Mouse (Mus musculus): ENCODE results near the gene Mapk6. TPM values are rescaled to one million over a fixed set of nuclear protein-coding genes. Genes with fewer than 3 reads are reported as not detected.

The Mapk6 gene
- polyA plus RNA-seq, 1 experiment from 2014 or later: 141 TPM

DNA sequence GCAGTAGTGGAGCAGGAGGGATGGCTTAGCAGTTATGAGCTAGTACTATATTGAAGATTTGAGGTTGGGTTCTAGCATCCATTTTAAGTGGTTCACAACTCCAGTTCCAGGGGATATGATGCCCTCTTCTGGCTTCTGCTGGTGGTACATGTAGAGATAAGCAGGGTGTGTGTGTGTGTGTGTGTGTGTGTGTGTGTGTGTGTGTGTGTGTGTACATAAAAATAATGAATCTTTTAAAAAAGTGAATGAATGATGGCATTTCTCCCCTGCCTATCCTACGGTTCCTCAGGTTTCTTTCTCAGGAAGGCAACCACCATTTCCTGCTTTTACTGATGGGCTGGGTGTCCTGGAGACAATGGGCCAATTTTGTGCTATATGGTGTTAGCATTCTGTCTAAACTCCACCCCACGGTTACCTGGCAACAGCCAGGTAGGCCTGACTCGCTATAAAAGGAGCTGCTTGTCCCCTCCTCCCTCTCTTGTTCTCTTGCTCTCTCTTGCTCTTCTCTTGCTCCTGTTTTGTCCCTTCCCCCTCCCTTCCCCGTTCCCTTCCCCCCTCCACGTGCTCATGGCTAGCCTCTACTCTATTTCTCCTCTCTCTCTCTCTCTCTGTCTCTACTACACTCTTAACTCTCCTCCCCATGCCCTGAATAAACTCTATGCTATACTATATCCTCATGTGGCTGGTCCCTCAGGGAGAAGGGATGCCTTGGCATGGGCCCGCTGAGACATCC, 28.0 kb upstream of the Mapk6 start:
- 29% methylated on average over 6 of the region's 6 CpGs for WGBS
- H3K4me3 ChIP-seq (ENCODE audit: low read depth, low read length): no peak overlapping the region
- ATAC-seq: no peak
- no peaks in the 10 kb centered on the region for H3K9me3 ChIP-seq (replicated peaks; ENCODE audit: control insufficient read depth, low read length)
- H3K27ac ChIP-seq (ENCODE audit: low read depth, low read length): no peak overlapping the region
- DNase-seq (ENCODE audit: low spot score): peak; percentile 40
- no peaks in the 10 kb centered on the region for H3K27me3 ChIP-seq (replicated peaks; ENCODE audit: control insufficient read depth, insufficient read depth, low read length)
- H3K4me2 ChIP-seq (ENCODE audit: low read length): no peak overlapping the region
- H3K4me1 ChIP-seq (ENCODE audit: control insufficient read depth, insufficient read depth, low read length): peaks cover 9% of the 10 kb centered on the region
- H3K36me3 ChIP-seq (ENCODE audit: control insufficient read depth, insufficient read depth, low read length): no peaks in the 10 kb centered on the region
- no peak overlapping the region for H3K9ac ChIP-seq (ENCODE audit: low read length)

GRCm38 (mm10) chr9:75435918-75436317, 26.1 kb upstream of the Mapk6 start:
- peak; percentile 65 for ATAC-seq
- H3K4me2 ChIP-seq (ENCODE audit: low read length): no peak overlapping the region

DNA sequence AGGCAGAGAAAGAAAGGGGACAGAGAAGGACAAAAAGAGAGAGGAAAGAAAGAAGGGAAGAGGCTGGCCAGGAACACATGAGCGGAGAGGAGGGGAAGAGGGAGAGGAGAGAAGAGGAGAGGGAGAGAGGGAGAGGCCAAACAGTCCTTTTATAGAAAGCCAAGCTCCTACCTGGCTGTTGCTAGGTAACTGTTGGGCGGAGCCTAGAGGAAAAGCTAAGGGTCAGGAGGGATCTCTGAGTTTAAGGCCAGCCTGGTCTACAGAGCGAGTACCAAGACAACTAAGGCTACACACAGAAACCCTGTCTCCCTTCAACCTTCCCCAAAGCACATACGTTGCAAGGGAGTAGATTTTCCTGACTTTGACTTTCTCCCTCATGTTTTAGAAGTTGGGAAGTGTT, 25.5 kb upstream of the Mapk6 start:
- ATAC-seq (no peak), DNase-seq (ENCODE audit: low spot score) (no peak)
- 74% methylated on average over 4 of the region's 4 CpGs for WGBS
- Histone ChIP-seq H3K4me1 (ENCODE audit: control insufficient read depth, insufficient read depth, low read length) (no peaks in the 10 kb centered on the region; the same call in 1 of the 2 replicates), H3K4me2 (ENCODE audit: low read length) (no peak overlapping the region), H3K4me3 (ENCODE audit: low read depth, low read length) (no peak overlapping the region), H3K9me3 (replicated peaks; ENCODE audit: control insufficient read depth, low read length) (no peaks in the 10 kb centered on the region), H3K27ac (ENCODE audit: low read depth, low read length) (no peak overlapping the region), H3K27me3 (replicated peaks; ENCODE audit: control insufficient read depth, insufficient read depth, low read length) (no peaks in the 10 kb centered on the region), H3K36me3 (ENCODE audit: control insufficient read depth, insufficient read depth, low read length) (no peaks in the 10 kb centered on the region), H3K9ac (ENCODE audit: low read length) (no peak overlapping the region)

More at GRCm38 (mm10) chr9:75435918-75436317, 26.1 kb upstream of the Mapk6 start:
- Histone ChIP-seq H3K36me3 (ENCODE audit: control insufficient read depth, insufficient read depth, low read length) (no peaks in the 10 kb centered on the region), H3K9ac (ENCODE audit: low read length) (no peak overlapping the region), H3K27me3 (replicated peaks; ENCODE audit: control insufficient read depth, insufficient read depth, low read length) (no peaks in the 10 kb centered on the region), H3K4me3 (ENCODE audit: low read depth, low read length) (no peak overlapping the region), H3K9me3 (replicated peaks; ENCODE audit: control insufficient read depth, low read length) (no peaks in the 10 kb centered on the region), H3K27ac (ENCODE audit: low read depth, low read length) (no peak overlapping the region), H3K4me1 (ENCODE audit: control insufficient read depth, insufficient read depth, low read length) (no peaks in the 10 kb centered on the region; the same call in 1 of the 2 replicates)
- 4% methylated on average over 12 of the region's 12 CpGs for WGBS
- peak; percentile 68 for DNase-seq (ENCODE audit: low spot score)

GRCm38 (mm10) chr9:75434872-75435271, 25.1 kb upstream of the Mapk6 start:
- DNase-seq (ENCODE audit: low spot score) (no peak), ATAC-seq (no peak)
- Histone ChIP-seq H3K4me1 (ENCODE audit: control insufficient read depth, insufficient read depth, low read length) (no peaks in the 10 kb centered on the region; the same call in 1 of the 2 replicates), H3K27ac (ENCODE audit: low read depth, low read length) (no peak overlapping the region), H3K9ac (ENCODE audit: low read length) (no peak overlapping the region), H3K4me3 (ENCODE audit: low read depth, low read length) (no peak overlapping the region), H3K9me3 (replicated peaks; ENCODE audit: control insufficient read depth, low read length) (no peaks in the 10 kb centered on the region), H3K27me3 (replicated peaks; ENCODE audit: control insufficient read depth, insufficient read depth, low read length) (no peaks in the 10 kb centered on the region), H3K4me2 (ENCODE audit: low read length) (no peak overlapping the region), H3K36me3 (ENCODE audit: control insufficient read depth, insufficient read depth, low read length) (no peaks in the 10 kb centered on the region)
- WGBS: 76% methylated on average over 6 of the region's 6 CpGs

DNA sequence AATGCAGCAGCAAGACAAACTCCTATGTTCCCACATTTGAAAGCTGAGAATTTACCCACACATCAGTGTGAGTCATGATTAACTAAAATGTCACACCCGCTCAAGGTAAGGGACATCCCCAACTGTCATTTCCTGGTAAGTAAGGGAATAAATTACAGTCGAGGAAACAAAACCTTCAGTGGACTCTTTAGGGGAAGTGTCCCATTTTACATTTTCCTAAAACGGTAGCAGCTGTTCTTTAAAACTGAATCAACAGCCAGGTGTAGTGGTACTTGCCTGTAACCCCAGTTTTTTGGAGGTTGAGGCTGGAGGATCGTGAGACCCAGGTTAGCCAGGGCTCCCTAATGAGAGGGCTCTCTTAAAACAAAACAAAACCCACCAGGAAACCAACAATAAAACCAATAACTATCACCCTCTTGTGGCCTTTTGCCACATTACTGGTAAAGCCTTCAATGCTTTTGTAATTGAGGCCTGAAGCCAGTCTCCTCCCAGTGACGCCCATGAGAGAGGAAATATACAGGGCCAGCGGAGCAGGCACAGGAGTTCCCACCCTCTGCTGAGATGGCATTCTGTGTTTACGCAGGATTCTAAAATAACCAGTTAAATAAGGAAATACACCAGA, 24.5 kb upstream of the Mapk6 start:
- peak; percentile 29; the same call in 1 of the 2 replicates for ATAC-seq
- DNase-seq (ENCODE audit: low spot score): peak; percentile 74
- H3K4me2 ChIP-seq (ENCODE audit: low read length): no peak overlapping the region
- H3K9me3 ChIP-seq (replicated peaks; ENCODE audit: control insufficient read depth, low read length): no peaks in the 10 kb centered on the region
- no peak overlapping the region for H3K27ac ChIP-seq (ENCODE audit: low read depth, low read length)
- no peaks in the 10 kb centered on the region; the same call in 1 of the 2 replicates for H3K4me1 ChIP-seq (ENCODE audit: control insufficient read depth, insufficient read depth, low read length)
- H3K4me3 ChIP-seq (ENCODE audit: low read depth, low read length): no peak overlapping the region
- 38% methylated on average over 7 of the region's 7 CpGs for WGBS
- no peak overlapping the region for H3K9ac ChIP-seq (ENCODE audit: low read length)
- no peaks in the 10 kb centered on the region for H3K27me3 ChIP-seq (replicated peaks; ENCODE audit: control insufficient read depth, insufficient read depth, low read length)
- no peaks in the 10 kb centered on the region for H3K36me3 ChIP-seq (ENCODE audit: control insufficient read depth, insufficient read depth, low read length)

GRCm38 (mm10) chr9:75432694-75433093, 22.9 kb upstream of the Mapk6 start:
- no peak for ATAC-seq
- no peaks in the 10 kb centered on the region for H3K36me3 ChIP-seq (ENCODE audit: control insufficient read depth, insufficient read depth, low read length)
- H3K27ac ChIP-seq (ENCODE audit: low read depth, low read length): no peak overlapping the region
- no peak overlapping the region for H3K4me3 ChIP-seq (ENCODE audit: low read depth, low read length)
- DNase-seq (ENCODE audit: low spot score): no peak
- no peaks in the 10 kb centered on the region for H3K9me3 ChIP-seq (replicated peaks; ENCODE audit: control insufficient read depth, low read length)
- no peaks in the 10 kb centered on the region; the same call in 1 of the 2 replicates for H3K4me1 ChIP-seq (ENCODE audit: control insufficient read depth, insufficient read depth, low read length)
- no peaks in the 10 kb centered on the region for H3K27me3 ChIP-seq (replicated peaks; ENCODE audit: control insufficient read depth, insufficient read depth, low read length)
- no peak overlapping the region for H3K9ac ChIP-seq (ENCODE audit: low read length)
- WGBS: 67% methylated on average over 3 of the region's 3 CpGs
- no peak overlapping the region for H3K4me2 ChIP-seq (ENCODE audit: low read length)

DNA sequence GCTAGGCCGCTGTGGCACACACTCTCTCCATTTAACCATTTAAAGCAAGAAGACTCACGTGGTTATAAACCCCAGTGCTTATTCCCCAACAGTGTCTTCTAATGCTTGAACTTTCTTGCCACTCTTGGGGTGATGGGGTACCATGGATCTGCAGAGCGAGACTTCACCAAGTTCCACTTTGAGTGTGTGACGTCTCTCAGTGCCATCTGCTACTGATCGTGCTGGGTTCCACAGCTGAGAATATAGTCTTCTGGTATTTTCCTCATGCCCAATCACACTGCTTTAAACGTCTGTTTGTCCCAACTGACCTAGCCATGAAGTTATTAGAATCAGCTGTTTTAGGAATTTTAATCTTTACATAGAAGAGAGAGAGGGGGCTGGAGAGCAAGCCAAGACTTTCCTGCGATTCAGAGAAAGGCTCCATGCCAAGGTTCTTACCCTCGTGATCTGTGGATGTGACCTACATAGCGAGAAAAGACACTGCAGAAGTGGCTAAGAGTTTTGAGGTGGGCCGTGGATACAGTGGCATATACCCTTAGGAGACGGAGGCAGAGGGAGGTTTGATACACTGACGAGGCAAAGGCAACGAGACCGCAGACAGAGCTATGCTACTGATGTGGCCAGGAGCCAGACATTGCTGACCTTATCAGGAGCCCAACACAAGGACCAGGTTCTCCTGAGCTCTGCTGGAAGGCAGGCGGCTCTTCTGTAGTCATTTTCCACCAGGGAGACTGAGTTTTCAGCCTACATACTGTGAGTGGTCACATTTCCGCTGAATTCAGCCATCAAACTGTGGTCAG, 21.2 kb upstream of the Mapk6 start:
- no peak overlapping the region for H3K27ac ChIP-seq (ENCODE audit: low read depth, low read length)
- ATAC-seq: no peak
- no peaks in the 10 kb centered on the region for H3K36me3 ChIP-seq (ENCODE audit: control insufficient read depth, insufficient read depth, low read length)
- no peaks in the 10 kb centered on the region for H3K27me3 ChIP-seq (replicated peaks; ENCODE audit: control insufficient read depth, insufficient read depth, low read length)
- H3K4me1 ChIP-seq (ENCODE audit: control insufficient read depth, insufficient read depth, low read length): no peaks in the 10 kb centered on the region; the same call in 1 of the 2 replicates
- H3K9me3 ChIP-seq (replicated peaks; ENCODE audit: control insufficient read depth, low read length): no peaks in the 10 kb centered on the region
- DNase-seq (ENCODE audit: low spot score): no peak
- no peak overlapping the region for H3K4me2 ChIP-seq (ENCODE audit: low read length)
- H3K9ac ChIP-seq (ENCODE audit: low read length): no peak overlapping the region
- WGBS: 74% methylated on average over 16 of the region's 16 CpGs
- no peak overlapping the region for H3K4me3 ChIP-seq (ENCODE audit: low read depth, low read length)

GRCm38 (mm10) chr9:75429657-75430056, 19.9 kb upstream of the Mapk6 start:
- WGBS: 86% methylated on average over 1 of the region's 1 CpGs
- no peak overlapping the region for H3K27ac ChIP-seq (ENCODE audit: low read depth, low read length)
- H3K9me3 ChIP-seq (replicated peaks; ENCODE audit: control insufficient read depth, low read length): no peaks in the 10 kb centered on the region
- H3K27me3 ChIP-seq (replicated peaks; ENCODE audit: control insufficient read depth, insufficient read depth, low read length): no peaks in the 10 kb centered on the region
- DNase-seq (ENCODE audit: low spot score) (no peak), ATAC-seq (no peak)
- H3K4me1 ChIP-seq (ENCODE audit: control insufficient read depth, insufficient read depth, low read length): no peaks in the 10 kb centered on the region; the same call in 1 of the 2 replicates
- H3K4me3 ChIP-seq (ENCODE audit: low read depth, low read length): no peak overlapping the region
- no peak overlapping the region for H3K9ac ChIP-seq (ENCODE audit: low read length)
- H3K36me3 ChIP-seq (ENCODE audit: control insufficient read depth, insufficient read depth, low read length): no peaks in the 10 kb centered on the region
- H3K4me2 ChIP-seq (ENCODE audit: low read length): no peak overlapping the region
